Mouse (Mus musculus) hindbrain, postnatal 0 days (tissue): ENCODE measurements around the gene Slc4a5. TPM values are rescaled to one million over a fixed set of nuclear protein-coding genes. Genes with fewer than 3 reads are reported as not detected.

Experiments used
- ATAC-seq: fragments of 200-750 bp; cut with Nextera tagmentation; 2 replicates; pipeline ENCODE4 v1.8.0; 2017; ENCODE audit warnings: mild to moderate bottlenecking, moderate TSS enrichment, moderate library complexity
- DNase-seq: peaks from one replicate; pipeline ENCODE4 v3.0.0-alpha.2; 2015; ENCODE audit warnings: low spot score
- H3K27ac ChIP-seq: fragments of 300-500 bp; sonication (generic); 2 replicates; pipeline ENCODE4 v1.5.1; 2014; ENCODE audit warnings: mild to moderate bottlenecking
- H3K27me3 ChIP-seq: fragments of 300-500 bp; sonication (generic); 2 replicates; pipeline ENCODE4 v1.6.1; 2014; ENCODE audit warnings: low read length, mixed read lengths; ENCODE audit not compliant: insufficient read depth
- H3K36me3 ChIP-seq: fragments of 300-500 bp; sonication (generic); 2 replicates; pipeline ENCODE4 v1.6.1; 2014; ENCODE audit warnings: low read length, mixed read lengths; ENCODE audit not compliant: insufficient read depth
- H3K4me1 ChIP-seq: fragments of 300-500 bp; sonication (generic); 2 replicates; pipeline ENCODE4 v1.6.1; 2014; ENCODE audit warnings: antibody characterized with exemption, low read length, mixed read lengths; ENCODE audit not compliant: insufficient read depth
- H3K4me2 ChIP-seq: fragments of 300-500 bp; sonication (generic); 2 replicates; pipeline ENCODE4 v1.6.1; 2014; ENCODE audit warnings: low read depth, mild to moderate bottlenecking, low read length, moderate library complexity, mixed read lengths
- H3K4me3 ChIP-seq: fragments of 300-500 bp; sonication (generic); 2 replicates; pipeline ENCODE4 v1.5.1; 2014; ENCODE audit warnings: low read length
- H3K9ac ChIP-seq: fragments of 300-500 bp; sonication (generic); replicated peaks from 2 replicates; pipeline ENCODE4 v1.6.1; 2014; ENCODE audit warnings: mild to moderate bottlenecking, low read length, moderate library complexity, mixed read lengths
- H3K9me3 ChIP-seq: fragments of 300-500 bp; sonication (generic); 2 replicates; pipeline ENCODE4 v1.6.1; 2016; ENCODE audit warnings: low read length, mixed read lengths
- CTCF ChIP-seq: IDR thresholded peaks from 2 replicates; pipeline ENCODE4 v1.5.1; 2016; ENCODE audit warnings: antibody characterized with exemption, control low read depth, low read depth
- WGBS: fragments of 180-500 bp; shearing (Covaris S2); extraction: QIAGEN DNeasy Blood & Tissue Kit; methylation state at CpG from one replicate; pipeline ENCODE4 v1.1.7; 2014; 5-methylcytosine and 5-hydroxymethylcytosine counted together
- polyA plus RNA-seq: library from polyadenylated mRNA; unstranded; fragments of >200 nt; fragmentation: Nextera tagmentation; extraction: Ambion mirVana; gene quantifications from 2 replicates; pipeline ENCODE4 v1.2.1, GENCODE M21; 2015
- total RNA-seq: library from RNA; depleted of rRNA; stranded (reverse); fragments of >200 nt; gene quantifications from 2 replicates; pipeline ENCODE4 v1.2.3, GENCODE M21; 2014

Slc4a5 gene
- total and polyA plus RNA-seq, 2 experiments from 2014 or later = 2.5 to 6.0 TPM

- no peak for TF ChIP-seq CTCF
- ATAC-seq (no peak), DNase-seq (no peak)
- H3K27me3 ChIP-seq = no peaks in the 10 kb centered on the region
- H3K27ac ChIP-seq = no peak overlapping the region
- H3K4me1 ChIP-seq = peaks cover 6% of the 10 kb centered on the region; the same call in 1 of the 2 replicates
- WGBS = 88% methylated on average over 3 of the region's 3 CpGs
- no peak overlapping the region for H3K4me2 ChIP-seq
- H3K9ac ChIP-seq = no peak overlapping the region
- no peaks in the 10 kb centered on the region for H3K9me3 ChIP-seq
- H3K36me3 ChIP-seq = no peaks in the 10 kb centered on the region; the same call in 1 of the 2 replicates
- H3K4me3 ChIP-seq = no peak overlapping the region
Observed at GRCm38 (mm10) chr6:83347916-83348315, 128.3 kb downstream of the Slc4a5 start.

- Histone ChIP-seq H3K4me3 (peak within 1 kb of the TSS; percentile 78), H3K36me3 (peaks cover 5% of the 10 kb centered on the region), H3K9me3 (no peaks in the 10 kb centered on the region), H3K27ac (peak within 1 kb of the TSS; percentile 72), H3K27me3 (no peaks in the 10 kb centered on the region), H3K4me2 (peak within 1 kb of the TSS; percentile 92), H3K9ac (peak within 1 kb of the TSS; percentile 86), H3K4me1 (peaks cover 6% of the 10 kb centered on the region; the same call in 1 of the 2 replicates)
- DNase-seq (no peak), ATAC-seq (no peak)
- WGBS = 29% methylated on average over 6 of the region's 6 CpGs
- TF ChIP-seq CTCF = no peak
Observed at GRCm38 (mm10) chr6:83348873-83349272, 129.2 kb downstream of the Slc4a5 start, which contains the start of gene Bola3. Bola3 (plus strand) TSS chr6:83349147.

GRCm38 (mm10) chr6:83349274-83349958 lies 129.8 kb downstream of the Slc4a5 start:
- Histone ChIP-seq H3K9me3 (no peaks in the 10 kb centered on the region), H3K36me3 (peaks cover 7% of the 10 kb centered on the region), H3K9ac (peak overlapping the region; percentile 86), H3K4me2 (peak overlapping the region; percentile 92), H3K4me1 (peaks cover 6% of the 10 kb centered on the region; the same call in 1 of the 2 replicates), H3K27ac (peak overlapping the region; percentile 72), H3K27me3 (no peaks in the 10 kb centered on the region), H3K4me3 (peak overlapping the region; percentile 78)
- ATAC-seq (peak; percentile 96), DNase-seq (peak; percentile 87)
- WGBS = 0% methylated on average over 48 of the region's 53 CpGs
- peak; percentile 54 for TF ChIP-seq CTCF

- H3K9ac ChIP-seq = peak overlapping the region; percentile 86
- ATAC-seq (no peak), DNase-seq (no peak)
- H3K4me1 ChIP-seq = peaks cover 6% of the 10 kb centered on the region; the same call in 1 of the 2 replicates
- no peaks in the 10 kb centered on the region for H3K27me3 ChIP-seq
- peak overlapping the region; percentile 72; the same call in 1 of the 2 replicates for H3K27ac ChIP-seq
- H3K36me3 ChIP-seq = peaks cover 15% of the 10 kb centered on the region
- peak overlapping the region; percentile 78 for H3K4me3 ChIP-seq
- H3K4me2 ChIP-seq = peak overlapping the region; percentile 92
- H3K9me3 ChIP-seq = no peaks in the 10 kb centered on the region
- no peak for TF ChIP-seq CTCF
- 84% methylated on average over 7 of the region's 7 CpGs for WGBS
Observed at GRCm38 (mm10) chr6:83350172-83350571, 130.5 kb downstream of the Slc4a5 start.

GRCm38 (mm10) chr6:83350851-83351405 lies 131.3 kb downstream of the Slc4a5 start:
- WGBS = 89% methylated on average over 16 of the region's 16 CpGs
- H3K4me2 ChIP-seq = no peak overlapping the region
- no peak overlapping the region for H3K9ac ChIP-seq
- ATAC-seq (no peak), DNase-seq (no peak)
- peaks cover 20% of the 10 kb centered on the region for H3K36me3 ChIP-seq
- H3K27ac ChIP-seq = no peak overlapping the region
- no peaks in the 10 kb centered on the region for H3K9me3 ChIP-seq
- peaks cover 6% of the 10 kb centered on the region; the same call in 1 of the 2 replicates for H3K4me1 ChIP-seq
- no peak for TF ChIP-seq CTCF
- no peak overlapping the region for H3K4me3 ChIP-seq
- H3K27me3 ChIP-seq = no peaks in the 10 kb centered on the region

GRCm38 (mm10) chr6:83351490-83352160 lies 132.0 kb downstream of the Slc4a5 start:
- Histone ChIP-seq H3K27me3 (no peaks in the 10 kb centered on the region), H3K4me1 (peaks cover 6% of the 10 kb centered on the region; the same call in 1 of the 2 replicates), H3K27ac (no peak overlapping the region), H3K9ac (no peak overlapping the region), H3K4me3 (no peak overlapping the region), H3K9me3 (no peaks in the 10 kb centered on the region), H3K4me2 (no peak overlapping the region), H3K36me3 (peaks cover 20% of the 10 kb centered on the region)
- WGBS = 82% methylated on average over 7 of the region's 7 CpGs
- no peak for TF ChIP-seq CTCF
- no peak for ATAC-seq
- no peak for DNase-seq
